Mouse (Mus musculus): ENCODE results near the gene Smarcb1. TPM values are rescaled to one million over a fixed set of nuclear protein-coding genes. Genes with fewer than 3 reads are reported as not detected.
"Not testable (repeated sequence)": the region's sequence is repeated elsewhere in the genome, so short reads cannot be mapped to it uniquely, and the experiment has no call there.

Smarcb1 gene
- total and polyA plus RNA-seq, 2 experiments = 10.9 to 18.1 TPM

- Histone ChIP-seq H3K4me3 (ENCODE audit: insufficient read depth, low read depth, low read length) (no peak overlapping the region; the same call in 1 of the 2 replicates), H3K27me3 (ENCODE audit: control insufficient read depth, insufficient read depth, low read length) (no peaks in the 10 kb centered on the region), H3K79me2 (ENCODE audit: control insufficient read depth, insufficient read depth, low read length) (no peaks in the 10 kb centered on the region), H3K9ac (ENCODE audit: low read depth, low read length) (no peak overlapping the region), H3K4me1 (ENCODE audit: control insufficient read depth, insufficient read depth, low read length) (peaks cover 3% of the 10 kb centered on the region; the same call in 1 of the 2 replicates), H3K36me3 (ENCODE audit: control insufficient read depth, insufficient read depth, low read length) (no peaks in the 10 kb centered on the region), H3K27ac (replicated peaks; ENCODE audit: insufficient read depth, low read depth, low read length) (peak overlapping the region; percentile 49)
- 5% methylated on average over 11 of the region's 11 CpGs for whole genome bisulfite sequencing
- TF ChIP-seq POLR2A (IDR thresholded peaks at IDR 0.05; ENCODE audit: extremely low read depth, insufficient read depth, low read length) (no peak), CTCF (IDR thresholded peaks at IDR 0.05; ENCODE audit: low read depth, low read length) (no peak)
- peak; percentile 91 for DNase-seq (ENCODE audit: extremely low read depth, low read depth, low spot score)
Measured at GRCm38 (mm10) chr10:75872915-75873542, 48.4 kb downstream of the Smarcb1 start.

GRCm38 (mm10) chr10:75872025-75872914 lies 49.1 kb downstream of the Smarcb1 start:
- TF ChIP-seq CTCF (IDR thresholded peaks at IDR 0.05; ENCODE audit: low read depth, low read length) (no peak), POLR2A (IDR thresholded peaks at IDR 0.05; ENCODE audit: extremely low read depth, insufficient read depth, low read length) (no peak)
- Histone ChIP-seq H3K4me1 (ENCODE audit: control insufficient read depth, insufficient read depth, low read length) (peaks cover 3% of the 10 kb centered on the region; the same call in 1 of the 2 replicates), H3K9ac (ENCODE audit: low read depth, low read length) (peak overlapping the region; percentile 64), H3K4me3 (ENCODE audit: insufficient read depth, low read depth, low read length) (peak overlapping the region; percentile 45; the same call in 1 of the 2 replicates), H3K27me3 (ENCODE audit: control insufficient read depth, insufficient read depth, low read length) (no peaks in the 10 kb centered on the region), H3K27ac (replicated peaks; ENCODE audit: insufficient read depth, low read depth, low read length) (peak overlapping the region; percentile 49), H3K79me2 (ENCODE audit: control insufficient read depth, insufficient read depth, low read length) (no peaks in the 10 kb centered on the region), H3K36me3 (ENCODE audit: control insufficient read depth, insufficient read depth, low read length) (no peaks in the 10 kb centered on the region)
- WGBS = 40% methylated on average over 10 of the region's 10 CpGs
- no peak for DNase-seq (ENCODE audit: extremely low read depth, low read depth, low spot score)

GRCm38 (mm10) chr10:75861587-75861986 lies 59.8 kb downstream of the Smarcb1 start:
- 80% methylated on average over 5 of the region's 5 CpGs for WGBS
- no peak overlapping the region for H3K27ac ChIP-seq (replicated peaks; ENCODE audit: insufficient read depth, low read depth, low read length)
- no peak overlapping the region for H3K4me3 ChIP-seq (ENCODE audit: insufficient read depth, low read depth, low read length)
- no peak overlapping the region for H3K9ac ChIP-seq (ENCODE audit: low read depth, low read length)
- H3K36me3 ChIP-seq (ENCODE audit: control insufficient read depth, insufficient read depth, low read length) = no peaks in the 10 kb centered on the region
- no peaks in the 10 kb centered on the region for H3K27me3 ChIP-seq (ENCODE audit: control insufficient read depth, insufficient read depth, low read length)
- H3K79me2 ChIP-seq (ENCODE audit: control insufficient read depth, insufficient read depth, low read length) = no peaks in the 10 kb centered on the region
- TF ChIP-seq POLR2A (IDR thresholded peaks at IDR 0.05; ENCODE audit: extremely low read depth, insufficient read depth, low read length) (no peak), CTCF (IDR thresholded peaks at IDR 0.05; ENCODE audit: low read depth, low read length) (no peak)
- H3K4me1 ChIP-seq (ENCODE audit: control insufficient read depth, insufficient read depth, low read length) = peaks cover 4% of the 10 kb centered on the region
- no peak for DNase-seq (ENCODE audit: extremely low read depth, low read depth, low spot score)

- Histone ChIP-seq H3K27me3 (ENCODE audit: control insufficient read depth, insufficient read depth, low read length) (no peaks in the 10 kb centered on the region), H3K4me3 (ENCODE audit: insufficient read depth, low read depth, low read length) (no peak overlapping the region), H3K9ac (ENCODE audit: low read depth, low read length) (no peak overlapping the region), H3K4me1 (ENCODE audit: control insufficient read depth, insufficient read depth, low read length) (peaks cover 4% of the 10 kb centered on the region), H3K36me3 (ENCODE audit: control insufficient read depth, insufficient read depth, low read length) (no peaks in the 10 kb centered on the region), H3K27ac (replicated peaks; ENCODE audit: insufficient read depth, low read depth, low read length) (no peak overlapping the region), H3K79me2 (ENCODE audit: control insufficient read depth, insufficient read depth, low read length) (no peaks in the 10 kb centered on the region)
- no peak for TF ChIP-seq CTCF (IDR thresholded peaks at IDR 0.05; ENCODE audit: low read depth, low read length)
- DNase-seq (ENCODE audit: extremely low read depth, low read depth, low spot score) = no peak
- 63% methylated on average over 7 of the region's 7 CpGs for WGBS
Measured at GRCm38 (mm10) chr10:75860746-75861145, 60.7 kb downstream of the Smarcb1 start.

- peak within 1 kb of the TSS; percentile 92 for H3K9ac ChIP-seq (ENCODE audit: low read depth, low read length)
- not testable (repeated sequence) for H3K4me1 ChIP-seq (ENCODE audit: control insufficient read depth, insufficient read depth, low read length); H3K79me2 ChIP-seq (ENCODE audit: control insufficient read depth, insufficient read depth, low read length); H3K27me3 ChIP-seq (ENCODE audit: control insufficient read depth, insufficient read depth, low read length); H3K36me3 ChIP-seq (ENCODE audit: control insufficient read depth, insufficient read depth, low read length)
- DNase-seq (ENCODE audit: extremely low read depth, low read depth, low spot score) = peak; percentile 82
- H3K27ac ChIP-seq (replicated peaks; ENCODE audit: insufficient read depth, low read depth, low read length) = peak within 1 kb of the TSS; percentile 89
- peak within 1 kb of the TSS; percentile 75 for H3K4me3 ChIP-seq (ENCODE audit: insufficient read depth, low read depth, low read length)
- peak; percentile 79; the same call in 1 of the 2 replicates for TF ChIP-seq POLR2A (IDR thresholded peaks at IDR 0.05; ENCODE audit: extremely low read depth, insufficient read depth, low read length)
- WGBS = under 1% methylated on average over 46 of the region's 46 CpGs
Measured at GRCm38 (mm10) chr10:75859786-75860470, 61.5 kb downstream of the Smarcb1 start, which contains the start of gene Mif. TSS of gene Mif (minus strand) at chr10:75860240.
